Mouse (Mus musculus): ENCODE measurements around the gene Robo1.

DNA sequence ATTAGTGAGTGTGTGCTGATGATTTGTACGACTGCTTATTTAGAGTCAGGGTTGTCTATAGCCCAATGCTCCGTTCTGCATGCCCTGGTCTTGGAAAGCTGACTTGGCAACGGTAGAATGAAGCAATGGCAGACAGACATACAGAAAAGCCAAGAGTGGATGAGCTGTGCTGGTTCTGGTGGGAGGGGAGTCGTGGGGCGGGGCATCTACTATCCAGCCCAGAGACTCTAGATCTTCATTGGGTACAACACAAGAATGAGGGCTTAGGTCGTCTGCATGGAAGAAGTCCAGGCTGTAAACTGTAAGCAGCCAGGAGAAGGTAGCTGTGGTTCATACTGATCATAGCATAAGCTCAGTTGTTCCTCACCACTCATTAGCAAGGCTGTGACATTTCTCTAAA, 492.7 kb downstream of the Robo1 start:
- no peak for TF ChIP-seq CTCF (IDR thresholded peaks at IDR 0.05; ENCODE audit: low read depth)
- no peak for TF ChIP-seq EP300 (optimal IDR thresholded peaks at IDR 0.05)
